In the genomic region with DNA sequence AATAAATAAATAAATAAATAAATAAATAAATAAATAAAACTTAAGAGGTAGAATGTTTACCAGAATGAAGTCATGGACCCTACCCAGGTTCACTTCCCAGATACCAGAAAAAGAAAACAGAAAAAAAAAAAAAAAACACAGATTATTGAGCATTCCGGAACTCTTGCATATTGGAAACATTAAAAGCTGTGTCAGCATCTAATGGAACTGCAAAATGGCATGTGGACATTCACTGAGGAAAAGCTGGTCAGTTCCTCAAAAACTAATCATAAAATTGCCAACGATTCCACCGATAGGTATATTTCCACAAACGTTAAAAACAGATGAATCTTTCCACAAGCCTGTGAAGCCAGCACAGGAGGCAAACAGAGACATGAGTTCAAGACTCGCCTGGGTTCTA, we compare ENCODE assay signal across 16 mouse cellular contexts.
"Had no signal": no experiment of that assay in that cellular context is flagged by ENCODE, and none has a peak within 500 bp of the region (broad histone marks: within the 10 kb centered on the region; RNA-seq: fewer than 3 reads in every experiment).

No protein-coding gene starts in this region.

- H3K4me2 ChIP-seq: neural tube, embryonic 12.5 days; neural tube, embryonic 13.5 days; neural tube, embryonic 15.5 days; stomach, embryonic 15.5 days had no signal

- DNase-seq: retina, postnatal 1 day; right cerebral cortex, postnatal 14 days; right cerebral cortex, postnatal 25 days; right cerebral cortex, postnatal 4 days; spleen, adult 18-20 months; thymus, adult 18-20 months; thymus, adult 2 months; thymus, postnatal 14 days; thymus, postnatal 25 days; thymus, postnatal 36 days; thymus, postnatal 4 days had no signal

- H3K4me1 ChIP-seq: neural tube, embryonic 12.5 days had no signal

- H3K9me3 ChIP-seq: neural tube, embryonic 12.5 days; neural tube, embryonic 13.5 days; neural tube, embryonic 15.5 days; stomach, embryonic 15.5 days had no signal

- H3K27ac ChIP-seq: neural tube, embryonic 12.5 days; neural tube, embryonic 13.5 days; neural tube, embryonic 15.5 days; stomach, embryonic 15.5 days; stomach, postnatal 0 days had no signal

- H3K27me3 ChIP-seq: neural tube, embryonic 12.5 days; neural tube, embryonic 13.5 days; neural tube, embryonic 15.5 days; stomach, embryonic 15.5 days had no signal

- H3K36me3 ChIP-seq: neural tube, embryonic 12.5 days; neural tube, embryonic 13.5 days; neural tube, embryonic 15.5 days; stomach, embryonic 15.5 days had no signal

- H3K4me3 ChIP-seq: neural tube, embryonic 12.5 days; neural tube, embryonic 13.5 days; neural tube, embryonic 15.5 days; stomach, embryonic 15.5 days had no signal

- H3K9ac ChIP-seq: neural tube, embryonic 12.5 days; neural tube, embryonic 13.5 days; neural tube, embryonic 15.5 days; stomach, embryonic 15.5 days had no signal
